Mouse (Mus musculus): ENCODE results near the gene Prdm2.

DNA sequence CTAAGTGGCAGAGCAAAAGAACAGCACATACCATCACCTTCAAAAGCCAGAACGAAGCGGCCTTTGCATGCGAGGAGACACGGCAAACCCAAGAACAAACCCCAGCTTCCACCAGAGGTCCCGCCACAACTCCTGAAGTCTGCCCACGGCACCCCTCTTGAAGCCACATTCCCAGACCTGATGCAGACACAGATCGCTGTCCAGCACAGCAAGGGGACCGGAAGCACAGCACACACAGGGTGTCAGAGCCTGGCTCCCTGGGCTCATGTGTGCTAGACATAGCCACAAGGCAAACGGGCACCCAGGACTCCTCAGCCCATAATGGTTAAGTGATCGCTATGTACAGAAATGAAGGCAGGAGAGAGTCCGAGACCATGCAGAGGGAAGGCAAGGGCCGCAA lies 96.9 kb downstream of the Prdm2 start:
- TF ChIP-seq CTCF (IDR thresholded peaks at IDR 0.05; ENCODE audit: borderline replicate concordance, insufficient read depth, low read length) (no peak), POLR2A (IDR thresholded peaks at IDR 0.05; ENCODE audit: low read depth, low read length) (no peak)

Data from embryonic fibroblast, embryonic 13.5 days (primary cell).